ENCODE assay signal across 8 mouse cellular contexts in genomic region chr19:34191645-34192007, GRCm38 (mm10). TPM values are rescaled to one million over a fixed set of nuclear protein-coding genes. Genes with fewer than 3 reads are reported as not detected.
A peak's percentile ranks its signal among the peaks of the same experiment; 100 is the strongest.
DNase-seq lines count a peak whose midpoint lies in the region; ATAC-seq and TF ChIP-seq lines count a peak whose summit lies in the region.

No protein-coding gene starts in this region.

- peak overlapping the region; percentile 82 for H3K4me3 ChIP-seq in heart, embryonic 10.5 days
- H3K4me3 ChIP-seq in C2C12 (ENCODE audit: insufficient read depth, poor library complexity, severe bottlenecking): peak overlapping the region; percentile 67
- H3K4me3 ChIP-seq in forebrain, embryonic 12.5 days (replicated peaks): peak overlapping the region; percentile 65
- H3K4me3 ChIP-seq in liver, embryonic 15.5 days (replicated peaks): peak overlapping the region; percentile 65

- TF ChIP-seq CTCF in C2C12 (IDR thresholded peaks at IDR 0.05; ENCODE audit: control insufficient read depth, insufficient read depth, insufficient read length): no peak

- DNase-seq in heart, embryonic 10.5 days (ENCODE audit: low spot score): no peak
- DNase-seq in heart, postnatal 25 days (ENCODE audit: low spot score): no peak
- no peak for DNase-seq in ovary, postnatal 10 days (ENCODE audit: low spot score)
- DNase-seq in ovary, postnatal 36 days (ENCODE audit: low spot score): no peak
- no peak for DNase-seq in urinary bladder, adult 2 months (ENCODE audit: low spot score)

- H3K27me3 ChIP-seq in heart, embryonic 10.5 days (ENCODE audit: insufficient read depth, poor library complexity, severe bottlenecking): peaks cover 4% of the 10 kb centered on the region; the same call in 1 of the 2 replicates
- H3K27me3 ChIP-seq in C2C12 (ENCODE audit: control insufficient read depth, insufficient read depth, insufficient read length): no peaks in the 10 kb centered on the region
- peaks cover 8% of the 10 kb centered on the region for H3K27me3 ChIP-seq in forebrain, embryonic 12.5 days
- H3K27me3 ChIP-seq in liver, embryonic 15.5 days: peaks cover 8% of the 10 kb centered on the region; the same call in 1 of the 2 replicates

- H3K27ac ChIP-seq in heart, embryonic 10.5 days: peak overlapping the region; percentile 87
- no peak overlapping the region for H3K27ac ChIP-seq in forebrain, embryonic 12.5 days
- no peak overlapping the region for H3K27ac ChIP-seq in liver, embryonic 15.5 days (replicated peaks)

- 0 out of 2 replicates have a peak, but pooled peaks have one; percentile 9 for ATAC-seq in forebrain, embryonic 12.5 days (ENCODE audit: low FRiP score)
- no peak for ATAC-seq in liver, embryonic 15.5 days (ENCODE audit: insufficient read depth)

- 0 out of 2 replicates have a peak overlapping the region, but pooled peaks have one; percentile 65 for H3K9ac ChIP-seq in forebrain, embryonic 12.5 days
- H3K9ac ChIP-seq in liver, embryonic 15.5 days: no peak overlapping the region

- peaks cover 28% of the 10 kb centered on the region for H3K79me3 ChIP-seq in C2C12 (ENCODE audit: low read depth)

- H3K79me2 ChIP-seq in C2C12 (ENCODE audit: control insufficient read depth, insufficient read depth): peaks cover 46% of the 10 kb centered on the region

- H3K36me3 ChIP-seq in heart, embryonic 10.5 days: no peaks in the 10 kb centered on the region
- H3K36me3 ChIP-seq in C2C12 (ENCODE audit: control insufficient read depth, insufficient read depth): no peaks in the 10 kb centered on the region
- H3K36me3 ChIP-seq in forebrain, embryonic 12.5 days (replicated peaks): no peaks in the 10 kb centered on the region
- H3K36me3 ChIP-seq in liver, embryonic 15.5 days (replicated peaks): no peaks in the 10 kb centered on the region

- peaks cover 5% of the 10 kb centered on the region; the same call in 1 of the 2 replicates for H3K4me1 ChIP-seq in heart, embryonic 10.5 days
- H3K4me1 ChIP-seq in forebrain, embryonic 12.5 days: peaks cover 5% of the 10 kb centered on the region; the same call in 1 of the 2 replicates
- peaks cover 24% of the 10 kb centered on the region for H3K4me1 ChIP-seq in liver, embryonic 15.5 days (replicated peaks)

- H3K4me2 ChIP-seq in forebrain, embryonic 12.5 days: peak overlapping the region; percentile 97
- peak overlapping the region; percentile 83 for H3K4me2 ChIP-seq in liver, embryonic 15.5 days

- peak overlapping the region; percentile 19 for H3ac ChIP-seq in C2C12 (ENCODE audit: control insufficient read depth, insufficient read length, low read depth)

- intact Hi-C loops in heart, postnatal 25 days (cut with DNase I): no loop called here

- 28% methylated on average over 10 of the region's 10 CpGs for WGBS in heart, embryonic 10.5 days
- 20% methylated on average over 10 of the region's 10 CpGs for WGBS in forebrain, embryonic 12.5 days
- WGBS in liver, embryonic 15.5 days (ENCODE audit: insufficient replicate concordance): 35% methylated on average over 10 of the region's 10 CpGs

- no peaks in the 10 kb centered on the region for H3K9me3 ChIP-seq in heart, embryonic 10.5 days
- H3K9me3 ChIP-seq in forebrain, embryonic 12.5 days: no peaks in the 10 kb centered on the region
- no peaks in the 10 kb centered on the region for H3K9me3 ChIP-seq in liver, embryonic 15.5 days (replicated peaks)

TF ChIP-seq in C2C12, 6 proteins besides CTCF, POLR2A, EP300 and RAD21:
- no peak for TF ChIP-seq MYOD1 (IDR thresholded peaks at IDR 0.05; ENCODE audit: control insufficient read depth, insufficient read length, low read depth)
- TF ChIP-seq USF1 (IDR thresholded peaks at IDR 0.05; ENCODE audit: low read depth): no peak
- no peak for TF ChIP-seq MYOG (IDR thresholded peaks at IDR 0.05; ENCODE audit: control insufficient read depth, extremely low read depth, insufficient read length)
- no peak for TF ChIP-seq FOSL1 (IDR thresholded peaks at IDR 0.05; ENCODE audit: insufficient read depth, low read length, poor library complexity, severe bottlenecking)
- no peak for TF ChIP-seq MAX (IDR thresholded peaks at IDR 0.05)
- no peak for TF ChIP-seq CEBPB (IDR thresholded peaks at IDR 0.05; ENCODE audit: low read depth)

RNA-seq across cellular contexts. Expression of gene Stambpl1, which starts 0.4 kb away (rescaled TPM):
- polyA plus RNA-seq in heart, embryonic 10.5 days (2016; fragmentation: Nextera tagmentation; extraction: Ambion mirVana): 3.9 and 6.3 TPM in 2 replicates
- 1 to 10 TPM; 3.3 to 3.6 TPM for total RNA-seq in heart, postnatal 25 days (2021)
- 19.0 TPM for polyA plus RNA-seq in C2C12 (2012; fragmentation: generic; extraction: Trizol)
- 2.5 and 3.2 TPM in 2 replicates for polyA plus RNA-seq in forebrain, embryonic 12.5 days (2016; fragmentation: Nextera tagmentation; extraction: Ambion mirVana)
- polyA plus RNA-seq in liver, embryonic 15.5 days (2015; fragmentation: Nextera tagmentation; extraction: Ambion mirVana): 4.7 and 5.1 TPM in 2 replicates
- 10.9 and 11.2 TPM in 2 replicates for polyA plus RNA-seq in urinary bladder, adult 2 months (2012; rRNA removed)

RNA-seq across cellular contexts. Expression of gene Ankrd22, which starts 25.8 kb away (rescaled TPM):
- polyA plus RNA-seq in heart, embryonic 10.5 days (2016; fragmentation: Nextera tagmentation; extraction: Ambion mirVana): not detected in 2 replicates
- not detected for total RNA-seq in heart, postnatal 25 days (2021)
- polyA plus RNA-seq in C2C12 (2012; fragmentation: generic; extraction: Trizol): not detected
- polyA plus RNA-seq in forebrain, embryonic 12.5 days (2016; fragmentation: Nextera tagmentation; extraction: Ambion mirVana): not detected in 2 replicates
- polyA plus RNA-seq in liver, embryonic 15.5 days (2015; fragmentation: Nextera tagmentation; extraction: Ambion mirVana): 0.45 and 0.50 TPM in 2 replicates
- polyA plus RNA-seq in urinary bladder, adult 2 months (2012; rRNA removed): 22.2 and 24.8 TPM in 2 replicates

Comparison
In these comparisons a context has a peak if more than half of its experiments do, and no peak if none do; other contexts are left out.
1. RNA of gene Ankrd22, which starts 25.8 kb away (polyA plus RNA-seq): 22.2 to 24.8 TPM in urinary bladder, adult 2 months; 0.45 to 0.50 TPM in liver, embryonic 15.5 days, not detected in heart, embryonic 10.5 days, not detected in C2C12 (single experiment) and not detected in forebrain, embryonic 12.5 days; every median in the first group is over 10 times any median in the second.
2. Peak in every context shown above with its lines, with median percentiles within 50 percentile points of each other: H3K4me3 ChIP-seq.